Mouse (Mus musculus) brown adipose tissue, adult 24 weeks (tissue): ENCODE measurements at regions not wholly inside any gene's neighbourhood (a gene's known extent, or its start where the extent isn't known, plus 50 kb on each side); places are given as distances from the start of the nearest gene placed in this dataset.

Experiments used
- H3K27ac ChIP-seq: fragments of 200-500 bp; replicated peaks from 2 replicates; pipeline ENCODE4 v1.5.1; 2012; ENCODE audit warnings: low read depth, mild to moderate bottlenecking, low read length
- H3K4me1 ChIP-seq: fragments of 200-500 bp; 2 replicates; pipeline ENCODE4 v1.6.1; 2012; ENCODE audit warnings: low read length, mixed read lengths; ENCODE audit not compliant: control insufficient read depth, insufficient read depth, insufficient read length
- H3K4me3 ChIP-seq: fragments of 200-500 bp; 2 replicates; pipeline ENCODE4 v1.5.1; 2012; ENCODE audit warnings: low read depth, mild to moderate bottlenecking, low read length, moderate library complexity; ENCODE audit not compliant: insufficient read depth

GRCm38 (mm10) chr5:97705270-97705669, 248.4 kb upstream of the Gk2 start:
- H3K27ac ChIP-seq, result no peak overlapping the region

GRCm38 (mm10) chr5:97700507-97700906, 243.7 kb upstream of the Gk2 start:
- H3K4me1 ChIP-seq, result no peaks in the 10 kb centered on the region
- H3K4me3 ChIP-seq, result no peak overlapping the region
- H3K27ac ChIP-seq, result no peak overlapping the region

More at GRCm38 (mm10) chr5:97705270-97705669, 248.4 kb upstream of the Gk2 start:
- H3K4me1 ChIP-seq, result no peaks in the 10 kb centered on the region
- H3K4me3 ChIP-seq, result no peak overlapping the region

- Histone ChIP-seq H3K4me3 (no peak overlapping the region), H3K4me1 (no peaks in the 10 kb centered on the region), H3K27ac (no peak overlapping the region)
These were observed 240.8 kb upstream of the Gk2 start for GRCm38 (mm10) chr5:97697581-97698134.

- Histone ChIP-seq H3K4me3 (no peak overlapping the region), H3K27ac (no peak overlapping the region), H3K4me1 (peaks cover 2% of the 10 kb centered on the region; the same call in 1 of the 2 replicates)
These were observed 236.6 kb upstream of the Gk2 start for GRCm38 (mm10) chr5:97693333-97693940.

- no peak overlapping the region for H3K4me3 ChIP-seq
- H3K27ac ChIP-seq, result no peak overlapping the region
- H3K4me1 ChIP-seq, result no peaks in the 10 kb centered on the region
These were observed 228.6 kb upstream of the Gk2 start for GRCm38 (mm10) chr5:97685443-97685842.

- Histone ChIP-seq H3K4me3 (no peak overlapping the region), H3K27ac (no peak overlapping the region), H3K4me1 (no peaks in the 10 kb centered on the region)
These were observed 227.9 kb upstream of the Gk2 start for GRCm38 (mm10) chr5:97684592-97685258.

- Histone ChIP-seq H3K27ac (no peak overlapping the region), H3K4me3 (no peak overlapping the region), H3K4me1 (no peaks in the 10 kb centered on the region)
These were observed 212.9 kb upstream of the Gk2 start for GRCm38 (mm10) chr5:97669726-97670125.

GRCm38 (mm10) chr5:97656167-97656924, 199.5 kb upstream of the Gk2 start:
- Histone ChIP-seq H3K4me3 (no peak overlapping the region), H3K27ac (no peak overlapping the region), H3K4me1 (no peaks in the 10 kb centered on the region)

- H3K4me3 ChIP-seq, result no peak overlapping the region
- H3K27ac ChIP-seq, result no peak overlapping the region
- H3K4me1 ChIP-seq, result no peaks in the 10 kb centered on the region
These were observed 198.4 kb upstream of the Gk2 start for GRCm38 (mm10) chr5:97655266-97655665.

- Histone ChIP-seq H3K4me1 (no peaks in the 10 kb centered on the region), H3K4me3 (no peak overlapping the region), H3K27ac (no peak overlapping the region)
These were observed 197.6 kb upstream of the Gk2 start for GRCm38 (mm10) chr5:97654414-97654813.

GRCm38 (mm10) chr5:97642251-97642650, 185.4 kb upstream of the Gk2 start:
- no peak overlapping the region for H3K27ac ChIP-seq
- no peak overlapping the region for H3K4me3 ChIP-seq
- H3K4me1 ChIP-seq, result no peaks in the 10 kb centered on the region

GRCm38 (mm10) chr5:97641646-97642045, 184.8 kb upstream of the Gk2 start:
- no peaks in the 10 kb centered on the region for H3K4me1 ChIP-seq
- no peak overlapping the region for H3K4me3 ChIP-seq
- H3K27ac ChIP-seq, result no peak overlapping the region

- no peak overlapping the region for H3K27ac ChIP-seq
- H3K4me3 ChIP-seq, result no peak overlapping the region
- H3K4me1 ChIP-seq, result no peaks in the 10 kb centered on the region
These were observed 179.5 kb upstream of the Gk2 start for GRCm38 (mm10) chr5:97636357-97636756.

- no peak overlapping the region for H3K27ac ChIP-seq
- no peaks in the 10 kb centered on the region for H3K4me1 ChIP-seq
- H3K4me3 ChIP-seq, result no peak overlapping the region
These were observed 176.9 kb upstream of the Gk2 start for GRCm38 (mm10) chr5:97633766-97634165.

- Histone ChIP-seq H3K4me3 (no peak overlapping the region), H3K27ac (no peak overlapping the region), H3K4me1 (no peaks in the 10 kb centered on the region)
These were observed 176.0 kb upstream of the Gk2 start for GRCm38 (mm10) chr5:97632791-97633190.
